Mouse (Mus musculus) megakaryocyte progenitor cell, adult 5-6 weeks (primary cell): Measurements from ENCODE around the gene Bmp2k. TPM values are rescaled to one million over a fixed set of nuclear protein-coding genes. Genes with fewer than 3 reads are reported as not detected.
A peak's percentile ranks its signal among the peaks of the same experiment; 100 is the strongest.

Experiments used
- ATAC-seq: replicated peaks from 2 replicates; pipeline ENCODE4 v1.8.0; 2016; ENCODE audit warnings: mild to moderate bottlenecking, moderate TSS enrichment, inconsistent platforms; ENCODE audit not compliant: poor library complexity
- total RNA-seq, 2 experiments: library from RNA; stranded (forward) in 1 of 2; stranded (reverse) in 1 of 2; fragments of 157-497, 149-512 nt in 1 of 2; fragments of 200-1000 nt in 1 of 2; gene quantifications; 2 replicates each; pipeline versions ENCODE4 v1.2.3 to v1.2.4; 2015 to 2017

The Bmp2k gene
- total RNA-seq, 2 experiments from 2014 or later: 16.4 to 43.2 TPM

- ATAC-seq: no peak
These were observed 51.4 kb downstream of the Bmp2k start for GRCm38 (mm10) chr5:97048905-97049304.

DNA sequence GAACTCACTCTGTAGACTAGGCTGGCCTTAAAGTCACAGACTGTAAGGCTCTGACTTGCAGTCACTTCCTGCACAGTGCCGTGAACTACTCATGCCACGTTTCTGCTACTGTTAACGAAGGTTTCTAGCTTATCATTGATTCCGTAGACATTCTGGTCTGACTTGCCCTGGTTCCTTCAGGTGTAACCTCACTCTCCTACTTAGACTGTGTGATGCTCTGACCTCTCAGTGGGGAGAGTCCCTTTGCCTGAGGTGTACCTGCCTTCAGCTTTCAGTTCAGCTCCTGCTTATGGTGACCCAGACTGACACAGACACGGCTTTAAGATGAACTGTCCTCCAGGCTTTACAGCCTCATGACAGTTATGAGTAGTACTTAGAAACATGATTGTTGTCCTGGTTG, 56.7 kb downstream of the Bmp2k start:
- no peak for ATAC-seq

DNA sequence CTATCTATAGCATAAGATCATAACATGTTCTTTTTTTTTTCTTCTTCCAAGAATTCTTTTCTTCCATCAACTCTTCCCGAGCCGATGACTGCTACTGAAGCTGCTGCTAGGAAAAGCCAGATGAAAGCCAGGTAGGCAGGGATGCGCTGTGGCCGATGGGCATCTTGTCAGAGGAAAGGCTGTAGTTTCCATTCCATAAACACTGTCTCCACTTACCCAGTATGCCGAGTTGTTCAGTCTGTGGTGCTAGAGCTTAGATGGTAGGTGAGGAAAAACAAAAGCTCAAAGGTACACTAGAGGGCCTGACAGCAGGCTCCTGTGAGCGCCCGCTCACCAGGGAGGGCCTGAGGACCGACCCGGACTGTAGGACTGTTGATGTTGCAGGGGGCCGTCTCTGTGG, 57.3 kb downstream of the Bmp2k start:
- no peak for ATAC-seq

GRCm38 (mm10) chr5:97055511-97056068, 58.1 kb downstream of the Bmp2k start:
- ATAC-seq: peak; percentile 97

DNA sequence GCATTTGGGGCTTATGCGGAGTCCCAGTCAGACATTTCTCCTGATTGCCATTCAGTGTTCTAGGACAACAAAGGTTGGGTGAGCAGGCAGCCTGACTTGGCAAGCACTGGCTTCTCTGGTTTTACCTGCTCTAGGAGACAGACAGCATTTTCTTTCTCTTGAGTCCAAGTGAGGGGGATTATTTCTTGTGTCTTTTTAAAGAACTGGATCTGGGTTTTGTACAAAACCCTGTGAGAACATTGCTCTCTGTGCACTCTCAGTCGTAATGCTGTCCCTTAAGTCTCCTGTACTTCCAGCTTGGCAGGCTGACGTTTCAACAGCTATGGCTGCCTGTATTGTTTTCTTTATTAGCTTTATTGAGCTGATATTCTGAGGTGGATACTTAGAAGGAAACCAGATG, 58.9 kb downstream of the Bmp2k start:
- no peak for ATAC-seq

DNA sequence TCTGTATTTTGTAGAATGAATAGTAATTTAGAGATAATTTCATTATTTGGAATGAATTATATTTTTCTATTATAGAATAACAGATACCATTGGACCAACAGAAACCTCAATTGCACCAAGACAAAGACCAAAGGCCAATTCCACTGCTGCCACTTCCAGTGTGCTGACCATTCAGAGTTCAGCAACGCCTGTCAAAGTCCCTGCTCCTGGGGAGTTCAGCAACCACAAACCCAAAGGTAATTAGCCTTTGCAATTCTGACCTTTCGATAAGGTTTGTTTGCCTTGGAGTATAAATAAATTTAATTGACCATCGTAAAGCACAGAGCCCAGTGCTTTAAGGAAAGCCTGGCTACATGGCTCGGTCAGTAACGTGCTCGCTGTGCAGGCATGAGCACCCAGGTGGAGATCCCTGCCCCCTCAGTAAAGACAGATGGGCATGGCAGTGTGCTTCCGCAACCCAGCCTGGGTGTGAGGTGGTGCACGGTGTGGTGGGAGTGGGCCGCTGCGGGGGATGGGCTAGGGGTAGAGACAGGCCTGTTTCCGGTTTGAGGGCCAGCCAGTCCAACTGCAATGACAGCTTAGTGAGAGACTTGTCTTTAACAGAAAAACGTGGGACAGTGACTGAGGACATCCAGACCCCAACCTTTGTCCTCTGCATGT, 59.4 kb downstream of the Bmp2k start:
- no peak for ATAC-seq

- no peak for ATAC-seq
These were observed 63.4 kb downstream of the Bmp2k start for GRCm38 (mm10) chr5:97060864-97061263.

- ATAC-seq: no peak
These were observed 64.6 kb downstream of the Bmp2k start for GRCm38 (mm10) chr5:97062041-97062440.

GRCm38 (mm10) chr5:97065746-97066145, 68.3 kb downstream of the Bmp2k start:
- ATAC-seq: no peak

- no peak for ATAC-seq
These were observed 78.1 kb downstream of the Bmp2k start for GRCm38 (mm10) chr5:97075476-97076151.

- no peak for ATAC-seq
These were observed 78.7 kb downstream of the Bmp2k start for GRCm38 (mm10) chr5:97076167-97076566.

DNA sequence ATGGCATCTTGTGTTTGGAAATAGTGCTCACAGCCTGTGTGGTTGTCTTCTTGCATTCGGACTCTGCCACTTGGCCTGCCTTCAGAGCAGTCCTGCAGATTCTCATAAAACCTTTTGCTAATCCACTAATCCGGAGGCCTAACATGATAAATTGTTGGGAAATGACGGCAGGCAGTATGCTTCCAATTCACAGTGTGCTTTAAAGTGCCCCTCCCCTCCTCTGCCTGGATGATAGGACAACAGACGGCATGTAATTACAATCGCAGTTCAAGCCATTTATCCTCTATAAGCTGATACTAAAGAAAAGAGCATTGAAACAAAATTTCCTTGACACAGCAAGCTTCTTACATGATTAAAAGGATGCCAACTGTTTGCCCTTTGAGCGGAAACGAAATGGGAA, 80.2 kb downstream of the Bmp2k start:
- no peak for ATAC-seq

- ATAC-seq: no peak
These were observed 81.2 kb downstream of the Bmp2k start for GRCm38 (mm10) chr5:97078641-97079040.

GRCm38 (mm10) chr5:97081481-97081880, 84.0 kb downstream of the Bmp2k start:
- no peak for ATAC-seq

- no peak for ATAC-seq
These were observed 86.2 kb downstream of the Bmp2k start for GRCm38 (mm10) chr5:97083701-97084100.

DNA sequence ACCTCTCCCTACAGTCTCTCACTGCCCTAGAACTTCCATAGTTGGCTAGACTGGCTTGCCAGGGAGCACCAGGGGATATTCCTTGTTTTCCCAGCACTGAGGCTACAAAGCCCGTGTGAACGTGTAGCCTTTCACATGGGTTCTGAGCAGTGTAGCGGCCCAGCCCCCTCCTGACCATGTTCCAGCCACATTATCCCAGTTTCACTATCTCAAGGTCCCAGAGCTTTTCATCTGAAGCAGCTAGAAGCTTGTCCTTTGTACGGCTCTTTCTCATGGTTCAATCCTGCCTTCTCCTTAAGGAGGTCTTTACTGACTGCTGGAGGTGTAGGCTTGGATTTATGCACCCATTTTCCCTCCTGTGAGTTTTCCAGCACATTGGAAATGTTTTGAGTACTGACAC, 87.1 kb downstream of the Bmp2k start:
- ATAC-seq: no peak

DNA sequence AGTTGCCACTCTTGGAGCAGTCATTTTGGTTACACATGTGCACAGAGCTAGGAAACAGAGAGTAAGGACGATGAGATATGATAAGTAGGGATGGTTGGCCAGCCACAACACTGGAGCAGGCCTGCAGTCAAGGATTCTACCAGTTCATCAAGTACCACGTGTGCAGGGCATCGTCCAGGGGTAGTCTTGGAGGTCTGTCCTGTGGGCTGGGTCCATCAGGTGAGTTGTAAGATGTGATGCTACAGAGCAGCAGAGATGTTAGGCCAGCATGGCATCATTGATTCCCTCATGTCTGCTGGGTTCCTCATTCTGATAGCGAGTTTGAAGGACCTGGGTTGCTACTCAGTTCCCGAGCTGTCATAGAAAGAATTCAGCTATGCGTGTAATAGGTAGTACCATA, 87.6 kb downstream of the Bmp2k start:
- ATAC-seq: no peak

- ATAC-seq: no peak
These were observed 89.6 kb downstream of the Bmp2k start for GRCm38 (mm10) chr5:97087030-97087630.

- ATAC-seq: no peak
These were observed 90.3 kb downstream of the Bmp2k start for GRCm38 (mm10) chr5:97087746-97088145.

GRCm38 (mm10) chr5:97088231-97088630, 90.7 kb downstream of the Bmp2k start:
- ATAC-seq: no peak

DNA sequence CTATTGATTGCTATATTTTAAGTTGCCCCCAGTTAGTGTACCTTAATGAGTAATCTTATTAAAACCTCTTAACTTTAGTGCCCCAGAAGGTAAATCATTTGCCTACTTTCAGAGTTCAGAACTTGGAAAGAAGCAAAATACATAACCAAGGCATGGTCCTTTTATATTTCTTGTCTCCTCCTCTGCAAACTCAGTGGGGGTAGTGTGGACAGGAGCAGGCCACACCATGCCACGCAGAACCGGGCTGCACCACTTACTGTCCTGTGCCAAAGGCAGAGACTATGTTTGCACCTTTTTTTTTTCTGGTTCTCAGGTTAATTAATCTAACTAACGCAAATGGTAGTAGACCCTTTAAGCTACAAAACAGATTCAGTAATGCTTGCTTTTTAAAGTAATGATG, 91.9 kb downstream of the Bmp2k start:
- ATAC-seq: no peak
